Mouse (Mus musculus) liver, embryonic 18 days (tissue): Measurements from ENCODE around the gene Hyal1. TPM values are rescaled to one million over a fixed set of nuclear protein-coding genes. Genes with fewer than 3 reads are reported as not detected.

Experiments
- polyA plus RNA-seq: library from polyadenylated mRNA; depleted of rRNA; stranded (reverse); fragments of >200 nt; gene quantifications from 2 replicates; pipeline ENCODE4 v1.2.3, GENCODE M21; 2012; rRNA removed

Hyal1 gene
- 2.0 and 2.7 TPM in 2 replicates for polyA plus RNA-seq

GRCm38 (mm10) chr9:107576357-107577107 is at the start of gene Hyal1:
TSS of gene Hyal1 (plus strand) at chr9:107576927.

GRCm38 (mm10) chr9:107533791-107534407 is 42.8 kb upstream of the Hyal1 start, which contains the start of gene Tmem115:
TSS of gene Tmem115 (plus strand) at chr9:107533945.

GRCm38 (mm10) chr9:107541474-107542351 is 35.0 kb upstream of the Hyal1 start, which contains the start of the genes Cyb561d2 and Nprl2:
TSS of gene Cyb561d2 (minus strand) at chr9:107542193.
TSS of gene Nprl2 (plus strand) at chr9:107542226.

GRCm38 (mm10) chr9:107547026-107547425 is 29.7 kb upstream of the Hyal1 start, which contains the start of gene Zmynd10:
TSS of gene Zmynd10 (plus strand) at chr9:107547298.

GRCm38 (mm10) chr9:107551117-107551889 is 25.4 kb upstream of the Hyal1 start, which contains the start of gene Rassf1:
TSS of gene Rassf1 (plus strand) at chr9:107551555.

GRCm38 (mm10) chr9:107563029-107563581 is 13.6 kb upstream of the Hyal1 start, which contains the start of gene Tusc2:
TSS of gene Tusc2 (plus strand) at chr9:107563255.

GRCm38 (mm10) chr9:107567702-107568319 is 8.9 kb upstream of the Hyal1 start, which contains the start of gene Hyal2:
TSS of gene Hyal2 (plus strand) at chr9:107567945.

GRCm38 (mm10) chr9:107578587-107578986 is 1.9 kb downstream of the Hyal1 start, which contains the start of gene Naa80:
TSS of gene Naa80 (plus strand) at chr9:107578887.

GRCm38 (mm10) chr9:107580501-107581317 is 4.0 kb downstream of the Hyal1 start, which contains the start of gene Hyal3:
TSS of gene Hyal3 (plus strand) at chr9:107580818.

GRCm38 (mm10) chr9:107586974-107587832 is 10.5 kb downstream of the Hyal1 start, which contains the start of gene Ifrd2:
TSS of gene Ifrd2 (plus strand) at chr9:107587642.

GRCm38 (mm10) chr9:107608741-107609432 is 32.2 kb downstream of the Hyal1 start, which contains the start of gene Sema3b:
TSS of gene Sema3b (minus strand) at chr9:107609229.

Other genes starting within 250 kb of the Hyal1 start
- gene Hemk1, start 238.6 kb upstream of the Hyal1 start, polyA plus RNA-seq: 4.6 and 6.8 TPM in 2 replicates
- 0.15 and 0.17 TPM in 2 replicates for gene 6430571L13Rik, start 236.3 kb upstream of the Hyal1 start, polyA plus RNA-seq
- 0.03 and 0.04 TPM in 2 replicates for gene Cacna2d2, start 177.3 kb upstream of the Hyal1 start, polyA plus RNA-seq
- 10.7 and 10.8 TPM in 2 replicates for gene Tmem115, start 43.0 kb upstream of the Hyal1 start, polyA plus RNA-seq
- 12.1 and 12.2 TPM in 2 replicates for gene Cyb561d2, start 34.7 kb upstream of the Hyal1 start, polyA plus RNA-seq
- gene Nprl2, start 34.7 kb upstream of the Hyal1 start, polyA plus RNA-seq: 12.5 and 13.9 TPM in 2 replicates
- gene Zmynd10, start 29.6 kb upstream of the Hyal1 start, polyA plus RNA-seq: 2.0 and 4.2 TPM in 2 replicates
- gene Rassf1, start 25.4 kb upstream of the Hyal1 start, polyA plus RNA-seq: 16.5 and 18.0 TPM in 2 replicates
- gene Tusc2, start 13.7 kb upstream of the Hyal1 start, polyA plus RNA-seq: 18.8 and 19.4 TPM in 2 replicates
- gene Hyal2, start 9.0 kb upstream of the Hyal1 start, polyA plus RNA-seq: 37.6 and 38.7 TPM in 2 replicates
- gene Naa80, start 2.0 kb downstream of the Hyal1 start, polyA plus RNA-seq: 14.5 and 16.0 TPM in 2 replicates
- 0.55 and 0.59 TPM in 2 replicates for gene Hyal3, start 3.9 kb downstream of the Hyal1 start, polyA plus RNA-seq
- 80.9 and 85.5 TPM in 2 replicates for gene Ifrd2, start 10.7 kb downstream of the Hyal1 start, polyA plus RNA-seq
- gene Sema3b, start 32.3 kb downstream of the Hyal1 start, polyA plus RNA-seq: 0.89 and 2.0 TPM in 2 replicates
- 135 and 153 TPM in 2 replicates for gene Gnai2, start 58.4 kb downstream of the Hyal1 start, polyA plus RNA-seq
- 291 and 302 TPM in 2 replicates for gene Slc38a3, start 92.6 kb downstream of the Hyal1 start, polyA plus RNA-seq
- 0.65 and 0.76 TPM in 2 replicates for gene Gnat1, start 102.8 kb downstream of the Hyal1 start, polyA plus RNA-seq
- gene Sema3f, start 133.5 kb downstream of the Hyal1 start, polyA plus RNA-seq: 3.5 and 4.9 TPM in 2 replicates
- gene Rbm5, start 194.1 kb downstream of the Hyal1 start, polyA plus RNA-seq: 33.4 and 38.1 TPM in 2 replicates